Mouse (Mus musculus): ENCODE data around the gene Fstl1.

Fstl1 gene

DNA sequence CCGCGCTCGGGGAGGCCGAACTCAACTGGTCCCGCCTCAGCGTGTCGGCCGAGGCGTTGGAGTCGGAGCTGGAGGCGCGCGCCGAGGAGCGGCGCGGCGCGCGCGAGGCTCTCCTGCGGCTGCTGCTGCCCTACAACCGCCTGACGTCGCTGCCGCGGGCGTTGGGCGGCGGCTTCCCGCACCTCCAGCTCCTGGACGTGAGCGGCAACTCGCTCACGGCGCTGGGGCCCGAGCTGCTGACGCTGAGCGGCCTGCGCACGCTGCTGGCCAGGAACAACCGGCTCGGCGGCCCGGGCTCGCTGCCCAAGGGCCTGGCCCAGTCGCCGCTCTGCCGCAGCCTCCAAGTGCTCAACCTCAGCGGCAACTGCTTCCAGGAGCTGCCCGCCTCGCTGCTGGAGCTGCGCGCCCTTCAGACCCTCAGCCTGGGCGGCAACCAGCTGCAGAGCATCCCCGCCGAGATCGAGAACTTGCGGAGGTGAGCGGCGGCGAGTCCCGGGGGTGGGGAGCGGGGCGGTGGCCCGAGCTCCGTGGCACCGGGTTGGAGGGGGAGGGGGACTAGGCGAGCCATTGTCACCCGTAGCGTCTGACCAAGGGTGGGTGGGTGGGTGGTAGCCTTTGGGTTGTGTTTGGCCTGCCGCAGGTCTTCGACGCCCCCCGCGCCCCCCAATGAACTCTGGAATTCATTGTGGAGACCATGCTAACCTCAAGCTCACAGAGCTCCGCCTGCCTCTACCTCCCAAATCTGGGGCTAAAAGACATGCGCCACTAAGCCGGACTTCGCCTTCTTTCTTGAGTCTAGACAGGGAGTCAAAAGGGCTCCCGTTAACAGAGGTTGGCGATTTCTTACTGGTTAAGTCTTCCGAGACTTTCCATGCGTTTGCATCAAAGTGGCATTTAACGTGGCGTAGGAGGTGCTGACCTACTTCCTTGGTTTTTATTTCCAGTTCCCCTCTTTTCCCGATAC is 92.1 kb downstream of the Fstl1 start:
- DNase-seq (ENCODE audit: low read depth, low spot score), result peak; percentile 89

DNA sequence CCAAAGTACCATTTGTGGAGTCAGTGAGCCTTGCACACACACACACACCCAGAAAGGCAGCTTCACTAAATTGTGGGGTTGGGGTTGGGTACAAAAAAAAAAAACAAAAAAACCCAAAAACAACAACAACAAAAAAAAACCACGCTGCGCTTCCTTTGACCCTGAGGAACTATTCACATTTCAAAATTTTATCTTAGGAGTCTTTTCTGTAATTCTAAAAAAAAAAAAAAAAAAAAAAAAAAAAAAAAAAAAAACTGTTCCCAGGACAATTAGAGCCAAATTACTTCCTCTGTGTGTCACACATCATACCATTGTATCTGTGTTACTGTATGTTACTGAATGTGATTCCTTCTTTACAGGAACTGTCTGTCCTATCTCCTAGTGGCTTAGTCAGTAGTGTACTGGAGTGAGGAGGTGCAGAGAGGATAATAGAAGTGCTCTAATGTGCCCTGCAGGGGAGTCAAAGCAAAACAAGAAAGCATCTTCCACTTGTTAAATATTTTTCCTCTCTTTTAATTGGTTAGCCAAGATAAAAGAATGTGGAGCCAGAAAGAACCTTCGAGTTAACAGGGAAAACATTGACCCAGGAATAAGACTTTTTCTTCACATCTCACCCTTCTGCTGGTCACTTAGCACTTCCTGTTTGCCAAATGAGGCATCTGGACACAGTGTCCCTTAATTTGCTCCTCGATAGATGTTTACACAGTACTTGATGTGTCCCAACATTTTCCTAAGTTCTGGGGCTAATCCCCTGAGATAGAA is 93.0 kb downstream of the Fstl1 start:
- DNase-seq (ENCODE audit: low read depth, low spot score), result peak; percentile 20

- no peak for DNase-seq (ENCODE audit: low read depth, low spot score)
Measured at GRCm38 (mm10) chr16:37871112-37871715, 94.5 kb downstream of the Fstl1 start.

- no peak for DNase-seq (ENCODE audit: low read depth, low spot score)
Measured at GRCm38 (mm10) chr16:37874501-37875235, 98.0 kb downstream of the Fstl1 start.

- no peak for DNase-seq (ENCODE audit: low read depth, low spot score)
Measured at GRCm38 (mm10) chr16:37877406-37877805, 100.7 kb downstream of the Fstl1 start.

DNA sequence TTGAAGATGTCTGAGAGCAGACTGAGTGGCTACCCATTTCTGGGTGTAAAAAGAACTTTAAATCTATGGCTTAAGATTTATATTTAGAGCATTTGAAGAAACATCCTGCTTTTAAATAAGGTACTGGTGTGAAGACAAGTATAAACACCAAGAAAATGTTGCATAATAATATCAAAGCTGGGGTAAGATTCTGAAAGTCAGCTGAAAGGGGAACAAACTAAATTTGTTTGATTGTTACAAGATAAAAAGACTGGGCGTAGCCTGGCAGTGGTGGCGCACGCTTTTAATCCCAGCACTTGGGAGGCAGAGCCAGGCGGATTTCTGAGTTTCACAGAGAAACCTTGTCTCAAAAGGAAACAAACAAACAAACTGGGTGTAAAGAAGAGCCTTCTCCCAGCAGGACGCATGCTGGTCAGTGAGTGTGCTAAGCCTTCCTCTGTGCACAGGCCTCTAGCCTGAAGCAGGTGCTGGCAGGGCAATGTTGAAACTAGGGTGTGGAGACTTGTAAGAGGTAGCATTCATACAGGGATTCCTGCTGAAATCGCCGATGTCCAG is 102.4 kb downstream of the Fstl1 start:
- DNase-seq (ENCODE audit: low read depth, low spot score), result peak; percentile 12

DNA sequence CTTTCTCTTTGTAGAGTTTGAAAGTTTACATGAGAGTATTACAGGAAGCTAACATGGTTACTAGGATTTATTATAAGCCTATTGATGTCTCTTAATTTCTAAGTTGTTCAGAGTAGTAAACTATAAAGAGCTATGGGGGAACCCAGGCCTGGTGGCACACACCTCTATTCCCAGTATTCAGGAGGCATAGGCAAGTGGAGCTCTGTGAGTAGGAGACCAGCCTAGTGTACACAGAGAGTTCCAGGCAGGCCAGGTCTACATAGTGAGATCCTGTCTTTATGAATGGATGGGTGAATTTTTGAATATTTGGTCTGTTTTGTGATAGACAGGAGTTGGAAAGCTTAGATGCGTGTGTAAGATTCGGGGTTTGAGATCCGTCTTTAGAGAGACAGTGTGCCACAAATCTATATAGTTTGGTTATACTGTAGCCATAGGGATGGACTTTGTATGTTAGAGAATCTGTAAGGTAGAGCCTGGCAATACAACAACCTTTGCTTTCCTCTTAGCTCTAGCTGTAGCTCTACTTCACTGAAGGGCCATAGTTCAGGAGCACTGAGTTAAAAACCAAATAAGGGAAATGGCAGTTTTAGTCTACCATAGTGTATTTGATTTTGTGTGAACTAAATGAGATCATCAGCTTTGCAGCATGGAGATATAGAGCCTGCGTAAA is 103.2 kb downstream of the Fstl1 start:
- DNase-seq (ENCODE audit: low read depth, low spot score), result no peak

DNA sequence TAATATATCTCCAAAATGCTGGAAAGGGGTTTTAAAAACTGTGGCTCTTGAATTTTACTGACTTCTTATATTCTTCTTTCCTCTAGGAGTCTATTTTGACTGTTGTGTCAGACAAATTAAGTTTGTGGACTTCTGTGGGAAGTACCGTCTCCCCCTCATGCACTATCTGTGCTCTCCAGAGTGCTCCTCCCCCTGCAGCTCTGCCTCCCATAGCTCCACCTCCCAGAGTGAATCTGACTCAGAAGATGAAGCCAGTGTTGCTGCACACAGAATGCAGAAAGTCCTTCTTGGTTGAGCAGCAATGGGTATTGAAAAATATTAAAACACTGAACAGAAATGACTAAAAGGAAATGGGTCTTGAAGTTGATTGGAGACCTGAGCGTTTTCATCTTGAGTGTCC is 104.5 kb downstream of the Fstl1 start:
- no peak for DNase-seq (ENCODE audit: low read depth, low spot score)

Measured in ZHBTc4 (cell line).